Mouse (Mus musculus) heart, embryonic 12.5 days (tissue): ENCODE results near the gene Cd209c. TPM values are rescaled to one million over a fixed set of nuclear protein-coding genes. Genes with fewer than 3 reads are reported as not detected.

Source experiments
- ATAC-seq: fragments of 200-750 bp; cut with Nextera tagmentation; 2 replicates; pipeline ENCODE4 v1.8.0; 2017; ENCODE audit warnings: moderate TSS enrichment, moderate library complexity; ENCODE audit not compliant: insufficient number of reproducible peaks, low FRiP score
- H3K27ac ChIP-seq: fragments of 300-500 bp; sonication (generic); 2 replicates; pipeline ENCODE4 v1.5.1; 2016; ENCODE audit warnings: mild to moderate bottlenecking, moderate library complexity; ENCODE audit not compliant: poor library complexity, severe bottlenecking
- H3K27me3 ChIP-seq: fragments of 300-500 bp; sonication (generic); replicated peaks from 2 replicates; pipeline ENCODE4 v1.6.1; 2016; ENCODE audit warnings: mild to moderate bottlenecking, moderate library complexity
- H3K36me3 ChIP-seq: fragments of 300-500 bp; sonication (generic); 2 replicates; pipeline ENCODE4 v1.6.1; 2016; ENCODE audit warnings: mild to moderate bottlenecking, moderate library complexity
- H3K4me1 ChIP-seq: fragments of 300-500 bp; sonication (generic); replicated peaks from 2 replicates; pipeline ENCODE4 v1.6.1; 2016; ENCODE audit warnings: mild to moderate bottlenecking
- H3K4me2 ChIP-seq: fragments of 300-500 bp; sonication (generic); 2 replicates; pipeline ENCODE4 v1.6.1; 2016; ENCODE audit warnings: mild to moderate bottlenecking, moderate library complexity
- H3K4me3 ChIP-seq: fragments of 300-500 bp; sonication (generic); 2 replicates; pipeline ENCODE4 v1.5.1; 2016; ENCODE audit warnings: mild to moderate bottlenecking
- H3K9ac ChIP-seq: fragments of 300-500 bp; sonication (generic); 2 replicates; pipeline ENCODE4 v1.6.1; 2016; ENCODE audit warnings: mild to moderate bottlenecking, moderate library complexity
- H3K9me3 ChIP-seq: fragments of 300-500 bp; sonication (generic); replicated peaks from 2 replicates; pipeline ENCODE4 v1.6.1; 2016; ENCODE audit warnings: mild to moderate bottlenecking, moderate library complexity
- WGBS: fragments of 180-500 bp; shearing (Covaris S2); methylation state at CpG from one replicate; pipeline ENCODE4 v1.1.7; 2016; 5-methylcytosine and 5-hydroxymethylcytosine counted together
- polyA plus RNA-seq: library from polyadenylated mRNA; unstranded; fragments of >200 nt; fragmentation: Nextera tagmentation; extraction: Ambion mirVana; gene quantifications from 2 replicates; pipeline ENCODE4 v1.2.1, GENCODE M21; 2016

Cd209c gene
- 0.35 and 0.38 TPM in 2 replicates for polyA plus RNA-seq

DNA sequence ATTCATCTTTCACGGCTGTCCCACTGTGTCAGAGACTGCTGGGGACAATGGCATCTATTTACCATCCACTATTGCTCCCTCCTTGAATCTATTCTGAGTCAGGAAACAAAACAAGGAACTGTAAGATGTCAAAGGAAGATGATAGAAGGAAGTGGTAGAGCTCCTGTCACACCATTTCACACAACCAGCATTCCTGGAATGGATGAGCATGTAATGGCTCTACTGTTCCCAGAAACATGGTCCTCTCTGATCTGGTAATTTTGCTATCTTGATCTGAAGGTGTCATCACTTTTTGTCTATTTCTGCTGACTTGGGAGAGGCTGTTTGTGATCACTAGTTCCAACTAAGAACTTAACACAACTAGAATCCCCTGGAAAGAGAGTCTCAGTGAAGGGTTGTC is at the start of gene Cd209c:
Gene Cd209c, minus strand, starts transcription at position 101 of the 400 bp plus-strand sequence.
- WGBS, result 88% methylated on average over 1 of the region's 1 CpGs
- peaks cover 13% of the 10 kb centered on the region for H3K9me3 ChIP-seq
- no peak within 1 kb of the TSS for H3K4me3 ChIP-seq
- no peak within 1 kb of the TSS for H3K9ac ChIP-seq
- H3K4me2 ChIP-seq, result no peak within 1 kb of the TSS
- H3K36me3 ChIP-seq, result no peaks in the 10 kb centered on the region
- H3K4me1 ChIP-seq, result no peaks in the 10 kb centered on the region
- H3K27ac ChIP-seq, result no peak within 1 kb of the TSS
- no peak for ATAC-seq
- no peaks in the 10 kb centered on the region for H3K27me3 ChIP-seq

DNA sequence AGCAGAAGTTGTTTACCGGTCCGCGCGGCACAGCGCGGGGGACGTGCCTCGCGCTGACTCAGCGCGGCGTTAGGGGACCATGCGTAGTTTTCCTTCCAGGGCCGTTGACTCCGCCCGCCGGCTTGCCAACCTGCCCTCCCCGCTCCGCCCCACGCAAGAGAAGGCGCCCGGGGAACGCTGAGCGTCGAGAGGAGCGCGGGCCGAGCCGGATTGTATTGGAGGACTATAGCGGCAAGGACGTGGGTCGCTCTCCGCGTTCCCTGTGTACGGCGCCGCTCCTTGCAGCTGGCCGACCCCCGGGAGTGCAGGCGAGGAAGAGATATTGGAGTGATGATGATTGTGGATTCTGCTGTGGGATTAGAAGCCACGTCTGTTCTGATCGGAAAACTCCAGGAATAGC is 39.7 kb upstream of the Cd209c start:
- no peak overlapping the region for H3K9ac ChIP-seq
- H3K4me3 ChIP-seq, result peak overlapping the region; percentile 12; the same call in 1 of the 2 replicates
- peak overlapping the region; percentile 62 for H3K4me2 ChIP-seq
- H3K9me3 ChIP-seq, result peaks cover 22% of the 10 kb centered on the region; the same call in 1 of the 2 replicates
- no peaks in the 10 kb centered on the region for H3K27me3 ChIP-seq
- H3K4me1 ChIP-seq, result 0 out of 2 replicates have a peak, but pooled peaks cover 3% of the 10 kb centered on the region
- ATAC-seq, result no peak
- H3K36me3 ChIP-seq, result no peaks in the 10 kb centered on the region
- H3K27ac ChIP-seq, result no peak overlapping the region
- 26% methylated on average over 42 of the region's 42 CpGs for WGBS

DNA sequence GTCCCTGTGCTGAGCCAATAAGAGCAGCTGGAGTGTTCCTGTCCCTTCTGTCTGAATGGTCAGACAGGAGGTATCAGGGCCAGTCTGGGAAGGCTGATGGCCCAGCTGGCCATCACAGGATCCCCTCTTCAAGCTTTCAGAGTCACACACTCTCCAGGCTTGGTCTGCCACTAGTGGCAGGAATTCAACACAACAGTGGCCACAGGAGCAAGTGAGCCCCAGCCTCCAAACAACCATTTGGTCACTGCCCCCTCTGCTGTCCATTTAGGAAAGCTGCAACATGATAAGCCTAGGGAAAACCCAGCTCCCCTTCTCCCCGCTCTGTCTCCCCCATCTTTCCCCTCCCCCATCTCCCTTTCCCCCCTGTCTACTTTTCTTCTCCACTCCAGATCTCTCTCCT is 1.5 kb upstream of the Cd209c start:
- ATAC-seq, result no peak
- H3K9me3 ChIP-seq, result peaks cover 16% of the 10 kb centered on the region
- no peaks in the 10 kb centered on the region for H3K4me1 ChIP-seq
- no peak overlapping the region for H3K27ac ChIP-seq
- H3K36me3 ChIP-seq, result no peaks in the 10 kb centered on the region
- no peak overlapping the region for H3K4me3 ChIP-seq
- no peak overlapping the region for H3K4me2 ChIP-seq
- no peaks in the 10 kb centered on the region for H3K27me3 ChIP-seq
- WGBS, result 88% methylated on average over 1 of the region's 1 CpGs
- H3K9ac ChIP-seq, result no peak overlapping the region

DNA sequence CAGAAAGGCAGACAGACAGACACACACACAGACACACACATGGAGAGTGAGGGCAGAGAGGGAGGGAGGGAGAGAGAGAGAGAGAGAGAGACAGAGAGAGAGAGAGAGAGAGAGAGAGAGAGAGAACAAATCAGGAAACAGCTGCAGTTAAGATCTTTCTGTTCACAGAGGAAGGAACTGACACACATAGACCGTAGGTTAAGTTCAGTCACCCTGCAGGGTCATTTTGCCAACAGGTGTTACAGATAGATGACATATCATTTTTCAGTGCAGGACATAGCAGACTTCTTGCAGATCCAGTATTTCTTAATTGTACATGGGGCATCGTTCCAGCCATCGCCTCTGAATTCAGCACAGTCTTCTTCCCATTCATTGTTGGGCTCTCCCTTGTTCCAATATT is 14.5 kb downstream of the Cd209c start:
- Histone ChIP-seq H3K9ac (no peak overlapping the region), H3K27ac (no peak overlapping the region), H3K4me2 (no peak overlapping the region), H3K9me3 (peaks cover 31% of the 10 kb centered on the region), H3K4me1 (no peaks in the 10 kb centered on the region), H3K27me3 (no peaks in the 10 kb centered on the region), H3K36me3 (no peaks in the 10 kb centered on the region), H3K4me3 (no peak overlapping the region)
- WGBS, result 89% methylated on average over 3 of the region's 3 CpGs
- no peak for ATAC-seq

DNA sequence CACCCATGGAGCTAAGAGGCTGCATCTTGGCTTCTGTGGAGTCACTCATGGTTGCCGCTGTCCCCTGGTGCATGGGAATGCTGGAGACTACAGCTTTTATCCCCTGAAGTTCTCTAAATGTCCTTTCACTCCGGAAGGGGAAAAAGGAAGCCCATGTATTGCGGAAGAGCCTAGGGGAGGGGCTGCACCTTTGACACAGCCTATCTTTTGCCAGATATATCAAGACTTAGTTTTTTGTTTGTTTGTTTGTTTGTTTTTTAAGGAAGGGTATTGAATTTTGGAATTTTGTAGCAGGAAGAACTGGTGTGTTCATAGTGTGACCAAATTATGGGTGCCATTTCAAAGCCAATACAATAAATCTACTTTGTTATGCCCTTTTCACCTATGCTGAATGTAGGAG is 27.8 kb downstream of the Cd209c start, which contains the start of gene Cd209b:
Gene Cd209b, minus strand, starts transcription at position 101 of the 400 bp plus-strand sequence.
- Histone ChIP-seq H3K27me3 (no peaks in the 10 kb centered on the region), H3K4me3 (no peak within 1 kb of the TSS), H3K36me3 (no peaks in the 10 kb centered on the region), H3K4me2 (no peak within 1 kb of the TSS), H3K9ac (no peak within 1 kb of the TSS), H3K27ac (no peak within 1 kb of the TSS), H3K4me1 (no peaks in the 10 kb centered on the region), H3K9me3 (peaks cover 12% of the 10 kb centered on the region; the same call in 1 of the 2 replicates)
- no peak for ATAC-seq
- WGBS, result 79% methylated on average over 3 of the region's 3 CpGs

Other genes starting within 250 kb of the Cd209c start
- gene Clec4g, start 234.1 kb downstream of the Cd209c start, polyA plus RNA-seq, result 3.7 and 5.0 TPM in 2 replicates
- gene Cd209a, start 205.8 kb downstream of the Cd209c start, polyA plus RNA-seq, result not detected in 2 replicates
- not detected in 2 replicates for gene Cd209e, start 100.4 kb downstream of the Cd209c start, polyA plus RNA-seq
- not detected in 2 replicates for gene Cd209d, start 76.2 kb downstream of the Cd209c start, polyA plus RNA-seq
- not detected in 2 replicates for gene Cd209b, start 27.9 kb downstream of the Cd209c start, polyA plus RNA-seq
- not detected in 2 replicates for gene Cd209f, start 151.1 kb upstream of the Cd209c start, polyA plus RNA-seq
- not detected in 2 replicates for gene Cd209g, start 179.4 kb upstream of the Cd209c start, polyA plus RNA-seq
- 15.2 and 18.4 TPM in 2 replicates for gene Evi5l, start 211.8 kb upstream of the Cd209c start, polyA plus RNA-seq